Mouse (Mus musculus) mesoderm, embryonic 11.5 days (tissue): ENCODE data around the gene Ubr7.

ENCODE experiments used
- DNase-seq: peaks from one replicate; pipeline ENCODE4 v3.0.0-alpha.2; 2012; ENCODE audit warnings: low read depth, low spot score

The Ubr7 gene

GRCm38 (mm10) chr12:102743036-102743588 lies 14.7 kb upstream of the Ubr7 start:
- no peak for DNase-seq

- DNase-seq, result peak; percentile 91
Observed at GRCm38 (mm10) chr12:102743589-102744574, 13.9 kb upstream of the Ubr7 start, which contains the start of the genes Moap1 and Tmem251. Gene Moap1, minus strand, starts transcription at chr12:102743661. Gene Tmem251, plus strand, starts transcription at chr12:102743762.

DNA sequence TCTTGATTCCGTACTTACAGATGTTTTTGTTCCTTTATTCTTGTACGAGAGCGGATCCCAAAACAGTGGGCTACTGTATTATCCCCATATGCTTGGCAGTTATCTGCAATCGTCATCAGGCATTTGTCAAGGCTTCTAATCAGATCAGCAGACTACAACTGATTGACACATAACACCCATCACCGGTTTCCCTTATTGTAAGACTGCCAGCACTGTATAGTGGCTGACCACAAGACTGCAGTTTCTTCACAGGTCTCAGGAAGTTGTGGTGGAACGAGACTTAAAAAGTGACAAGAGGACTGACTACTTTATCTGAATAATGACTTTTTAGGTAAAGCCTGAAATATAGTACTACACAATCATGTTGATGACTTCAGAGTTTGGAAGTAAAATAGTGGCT lies 12.9 kb upstream of the Ubr7 start:
- DNase-seq, result no peak

GRCm38 (mm10) chr12:102748256-102748655 lies 9.5 kb upstream of the Ubr7 start:
- DNase-seq, result no peak

GRCm38 (mm10) chr12:102756304-102756703 lies 1.5 kb upstream of the Ubr7 start:
- no peak for DNase-seq

GRCm38 (mm10) chr12:102757055-102757688 lies 595 bp upstream of the Ubr7 start:
- DNase-seq, result no peak

GRCm38 (mm10) chr12:102758403-102758756 lies 613 bp downstream of the Ubr7 start, which contains the start of gene Gm20604:
Gene Gm20604, minus strand, starts transcription at chr12:102758672.
- no peak for DNase-seq

DNA sequence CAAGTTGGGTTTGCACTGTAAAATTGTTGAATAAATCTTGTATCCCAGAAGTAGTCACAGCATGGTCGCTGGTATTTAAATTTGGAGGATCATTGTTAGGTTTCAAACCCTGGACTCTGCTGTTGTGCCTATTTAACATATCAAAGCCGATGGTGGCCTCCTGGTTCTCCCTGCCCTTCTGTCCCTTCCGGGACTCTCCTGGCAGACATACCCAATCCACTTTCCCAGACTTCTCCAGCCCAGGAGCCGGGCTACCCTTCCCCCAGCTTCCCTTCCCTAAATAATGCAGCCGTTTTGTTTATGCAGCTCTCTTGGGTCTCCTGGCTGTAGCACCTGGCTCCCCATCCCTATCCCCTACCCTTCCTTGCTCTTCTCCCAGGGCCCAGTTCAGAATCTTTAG lies 1.2 kb downstream of the Ubr7 start:
- no peak for DNase-seq

DNA sequence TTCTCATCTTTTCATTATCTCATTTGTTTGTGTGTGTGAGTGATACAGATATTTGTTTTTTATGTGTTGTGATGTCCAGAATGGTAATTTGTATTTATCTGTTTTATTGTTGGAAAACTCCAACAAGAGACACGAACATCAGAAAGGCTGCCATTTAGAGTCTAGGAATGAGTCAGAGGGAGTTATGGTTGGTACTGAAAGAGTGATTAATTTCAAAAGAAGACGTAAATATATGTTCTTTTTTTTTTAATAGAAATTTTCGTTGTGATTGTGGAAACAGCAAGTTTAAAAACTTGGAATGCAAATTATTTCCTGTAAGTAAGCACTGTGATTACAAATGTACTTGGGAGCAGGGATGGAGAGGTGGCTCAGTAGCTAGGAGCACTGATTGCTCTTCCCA lies 3.9 kb downstream of the Ubr7 start:
- no peak for DNase-seq

GRCm38 (mm10) chr12:102763696-102764095 lies 5.9 kb downstream of the Ubr7 start:
- no peak for DNase-seq

DNA sequence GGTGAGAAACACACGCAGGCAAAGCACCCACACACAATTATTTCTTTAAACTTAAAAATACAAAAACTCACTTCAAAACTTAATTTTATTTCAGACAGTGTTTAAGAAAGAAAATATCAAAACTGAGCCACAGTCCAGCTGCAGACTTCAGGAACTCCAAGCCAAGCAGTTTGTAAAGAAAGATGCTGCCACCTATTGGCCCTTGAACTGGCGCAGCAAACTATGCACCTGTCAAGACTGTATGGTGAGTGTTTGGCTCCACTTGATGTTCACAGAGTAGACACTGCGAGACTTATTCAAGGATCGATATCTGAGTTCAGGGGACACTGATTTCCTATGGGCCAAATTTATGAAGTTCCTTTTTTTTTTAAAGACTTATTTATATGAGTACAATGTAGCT lies 11.2 kb downstream of the Ubr7 start:
- no peak for DNase-seq

DNA sequence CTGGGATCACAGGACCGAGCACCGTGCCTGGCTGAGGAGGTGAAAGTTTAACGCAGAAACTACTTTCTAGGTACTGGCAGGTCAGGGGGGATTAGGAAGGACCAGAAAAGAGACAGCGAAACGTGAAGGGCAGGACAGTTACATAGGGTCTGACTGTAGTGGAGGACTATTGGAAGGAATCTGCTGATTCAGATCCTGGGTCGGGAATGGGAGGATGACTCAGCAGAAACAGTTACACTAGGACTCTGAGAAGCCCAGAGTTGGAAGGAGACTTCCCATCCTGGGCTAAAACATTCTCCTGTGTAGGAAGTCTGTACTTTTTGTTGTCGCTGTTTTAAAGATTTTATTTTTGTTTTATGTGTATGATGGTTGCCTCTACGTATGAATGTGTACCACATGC lies 13.8 kb downstream of the Ubr7 start:
- DNase-seq, result no peak

- no peak for DNase-seq
Observed at GRCm38 (mm10) chr12:102772676-102773075, 14.9 kb downstream of the Ubr7 start.

- DNase-seq, result no peak
Observed at GRCm38 (mm10) chr12:102776035-102776434, 18.3 kb downstream of the Ubr7 start.

- no peak for DNase-seq
Observed at GRCm38 (mm10) chr12:102778151-102778550, 20.4 kb downstream of the Ubr7 start.

- DNase-seq, result no peak
Observed at GRCm38 (mm10) chr12:102779452-102779851, 21.7 kb downstream of the Ubr7 start.

DNA sequence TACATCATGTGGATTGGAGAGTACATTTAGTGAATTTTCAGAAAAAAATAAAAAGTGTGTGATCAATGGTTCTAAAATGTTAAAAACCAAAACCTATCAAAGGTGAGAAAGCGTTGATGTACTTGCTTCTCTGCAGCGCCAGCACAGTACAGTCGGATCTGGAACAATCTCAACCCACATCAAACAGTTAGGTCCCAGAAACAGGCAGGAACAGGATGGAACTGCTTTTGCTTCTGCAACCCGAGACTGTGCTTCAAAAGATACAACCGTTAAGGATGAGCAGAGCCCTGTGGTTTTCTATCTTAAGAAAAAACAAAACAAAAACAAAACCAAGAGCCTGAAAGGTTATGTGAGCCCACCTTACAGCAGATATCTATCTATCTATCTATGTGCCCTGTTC lies 25.1 kb downstream of the Ubr7 start:
- DNase-seq, result no peak

DNA sequence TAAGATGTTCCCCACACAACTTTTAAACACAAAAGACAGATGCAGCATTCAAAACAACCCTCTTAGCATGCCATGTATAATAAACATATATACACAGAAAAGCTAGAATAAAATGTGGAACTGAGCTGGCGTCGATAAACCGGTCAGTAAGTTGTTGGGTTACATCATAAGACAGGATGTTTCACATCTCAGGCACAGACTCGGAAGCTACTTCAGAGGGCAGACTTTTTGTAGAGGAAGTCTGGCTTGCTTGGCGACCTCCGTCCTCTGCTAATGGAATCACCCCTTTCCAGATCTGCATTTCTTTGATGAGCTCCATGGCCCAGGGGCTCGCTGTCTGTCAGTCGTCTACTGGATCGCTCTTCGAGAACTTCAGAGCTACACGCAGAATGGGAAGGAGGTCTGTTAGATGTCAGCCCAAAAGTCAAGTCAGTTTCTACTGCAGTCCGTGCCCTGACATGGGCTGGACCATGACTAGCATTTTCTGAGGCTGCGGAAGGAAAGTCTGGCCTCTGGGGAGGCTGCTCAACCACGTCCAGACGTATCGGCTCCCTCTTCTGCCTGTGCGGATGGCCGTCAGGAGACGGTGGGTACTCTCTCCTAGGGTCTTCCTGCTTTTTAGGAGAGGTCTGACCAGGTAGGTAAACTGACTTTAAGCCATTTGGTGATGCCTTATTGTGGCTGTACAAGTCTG lies 27.3 kb downstream of the Ubr7 start:
- DNase-seq, result no peak

GRCm38 (mm10) chr12:102785593-102785985 lies 27.8 kb downstream of the Ubr7 start:
- DNase-seq, result no peak

DNA sequence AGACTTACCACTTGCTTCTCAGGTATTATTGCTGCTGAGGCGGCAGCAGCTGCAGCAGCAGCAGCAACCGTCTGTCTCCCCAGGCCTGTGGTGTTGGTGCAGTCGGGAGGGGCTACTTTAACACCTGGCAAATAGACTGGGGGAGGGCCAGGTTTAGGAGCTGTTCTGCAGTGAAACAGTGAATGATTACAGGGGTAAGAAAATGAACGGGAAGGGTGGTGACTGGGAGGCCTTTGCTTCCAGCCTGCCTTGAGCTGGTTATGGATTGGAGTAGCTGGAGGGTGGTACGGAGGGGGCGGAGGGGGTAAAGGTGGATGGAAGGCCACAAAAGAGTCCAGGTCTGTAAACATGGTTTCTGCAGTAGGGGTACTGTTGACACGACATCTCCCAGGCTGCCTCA lies 30.2 kb downstream of the Ubr7 start:
- DNase-seq, result no peak

GRCm38 (mm10) chr12:102799528-102799927 lies 41.8 kb downstream of the Ubr7 start:
- no peak for DNase-seq

GRCm38 (mm10) chr12:102814858-102815257 lies 57.1 kb downstream of the Ubr7 start:
- DNase-seq, result no peak
